Mouse (Mus musculus) intestine, postnatal 0 days (tissue): ENCODE measurements around the gene Gm13305. TPM values are rescaled to one million over a fixed set of nuclear protein-coding genes. Genes with fewer than 3 reads are reported as not detected.
"Not testable (repeated sequence)": the region's sequence is repeated elsewhere in the genome, so short reads cannot be mapped to it uniquely, and the experiment has no call there.

Experiments used
- ATAC-seq: fragments of 200-750 bp; cut with Nextera tagmentation; 2 replicates; pipeline ENCODE4 v1.8.0; 2017; ENCODE audit warnings: mild to moderate bottlenecking, moderate TSS enrichment, moderate library complexity
- H3K27ac ChIP-seq: fragments of 300-500 bp; sonication (generic); 2 replicates; pipeline ENCODE4 v1.5.1; 2014; ENCODE audit warnings: mild to moderate bottlenecking, low read depth, low read length, moderate library complexity
- H3K27me3 ChIP-seq: fragments of 300-500 bp; sonication (generic); replicated peaks from 2 replicates; pipeline ENCODE4 v1.6.1; 2014; ENCODE audit warnings: low read length, mixed read lengths; ENCODE audit not compliant: control insufficient read depth, insufficient read depth
- H3K36me3 ChIP-seq: fragments of 300-500 bp; sonication (generic); 2 replicates; pipeline ENCODE4 v1.6.1; 2014; ENCODE audit warnings: mild to moderate bottlenecking, moderate library complexity; ENCODE audit not compliant: control insufficient read depth, insufficient read depth
- H3K4me1 ChIP-seq: fragments of 300-500 bp; sonication (generic); replicated peaks from 2 replicates; pipeline ENCODE4 v1.6.1; 2014; ENCODE audit warnings: antibody characterized with exemption, low read length, mixed read lengths; ENCODE audit not compliant: control insufficient read depth, insufficient read depth
- H3K4me2 ChIP-seq: fragments of 300-500 bp; sonication (generic); replicated peaks from 2 replicates; pipeline ENCODE4 v1.6.1; 2014; ENCODE audit warnings: low read depth, mild to moderate bottlenecking, moderate library complexity
- H3K4me3 ChIP-seq: fragments of 300-500 bp; sonication (generic); 2 replicates; pipeline ENCODE4 v1.5.1; 2014; ENCODE audit warnings: low read depth, low read length
- H3K9ac ChIP-seq: fragments of 300-500 bp; sonication (generic); 2 replicates; pipeline ENCODE4 v1.6.1; 2014; ENCODE audit warnings: mild to moderate bottlenecking, low read depth, low read length
- H3K9me3 ChIP-seq: fragments of 300-500 bp; sonication (generic); 2 replicates; pipeline ENCODE4 v1.6.1; 2016; ENCODE audit warnings: mixed run types; ENCODE audit not compliant: control insufficient read depth
- WGBS: fragments of 180-500 bp; shearing (Covaris S2); extraction: QIAGEN DNeasy Blood & Tissue Kit; methylation state at CpG from one replicate; pipeline ENCODE4 v1.1.7; 2014; 5-methylcytosine and 5-hydroxymethylcytosine counted together
- polyA plus RNA-seq: library from polyadenylated mRNA; unstranded; fragments of >200 nt; fragmentation: Nextera tagmentation; extraction: Ambion mirVana; gene quantifications from 2 replicates; pipeline ENCODE4 v1.2.1, GENCODE M21; 2015

The Gm13305 gene
- polyA plus RNA-seq = not detected in 2 replicates

GRCm38 (mm10) chr4:42168503-42168902 is at the start of gene Gm13305:
Gm13305 (minus strand) TSS chr4:42168603.
- ATAC-seq, H3K36me3 ChIP-seq, H3K27me3 ChIP-seq, H3K4me1 ChIP-seq, H3K4me3 ChIP-seq, H3K4me2 ChIP-seq, H3K9me3 ChIP-seq, H3K9ac ChIP-seq, H3K27ac ChIP-seq: not testable (repeated sequence)
- WGBS = no CpG with 5 or more reads among the region's 7 CpGs

- not testable (repeated sequence) for H3K4me1 ChIP-seq, H3K4me2 ChIP-seq, H3K9me3 ChIP-seq, H3K27me3 ChIP-seq, H3K36me3 ChIP-seq, H3K27ac ChIP-seq, ATAC-seq, H3K4me3 ChIP-seq, H3K9ac ChIP-seq
- no CpG with 5 or more reads among the region's 25 CpGs for WGBS
Measured at GRCm38 (mm10) chr4:42184980-42185372, 16.6 kb upstream of the Gm13305 start.

- H3K27ac ChIP-seq, H3K9ac ChIP-seq, H3K4me3 ChIP-seq, H3K4me1 ChIP-seq, H3K4me2 ChIP-seq, ATAC-seq, H3K36me3 ChIP-seq, H3K27me3 ChIP-seq, H3K9me3 ChIP-seq: not testable (repeated sequence)
- WGBS = no CpG with 5 or more reads among the region's 58 CpGs
Measured at GRCm38 (mm10) chr4:42184324-42184979, 16.0 kb upstream of the Gm13305 start.

GRCm38 (mm10) chr4:42183234-42184197 is 15.1 kb upstream of the Gm13305 start:
- not testable (repeated sequence) for H3K9ac ChIP-seq, H3K4me3 ChIP-seq, H3K4me2 ChIP-seq, H3K4me1 ChIP-seq, H3K27ac ChIP-seq, H3K36me3 ChIP-seq, ATAC-seq, H3K9me3 ChIP-seq, H3K27me3 ChIP-seq
- no CpG with 5 or more reads among the region's 31 CpGs for WGBS

- not testable (repeated sequence) for H3K36me3 ChIP-seq, H3K9me3 ChIP-seq, H3K4me2 ChIP-seq, H3K27ac ChIP-seq, ATAC-seq, H3K4me1 ChIP-seq, H3K9ac ChIP-seq, H3K4me3 ChIP-seq, H3K27me3 ChIP-seq
- WGBS = no CpG with 5 or more reads among the region's 4 CpGs
Measured at GRCm38 (mm10) chr4:42178243-42178642, 9.8 kb upstream of the Gm13305 start.

- not testable (repeated sequence) for H3K4me1 ChIP-seq, H3K27me3 ChIP-seq, H3K27ac ChIP-seq, H3K36me3 ChIP-seq, H3K4me3 ChIP-seq, H3K4me2 ChIP-seq, H3K9me3 ChIP-seq, H3K9ac ChIP-seq, ATAC-seq
- WGBS = no CpG with 5 or more reads among the region's 9 CpGs
Measured at GRCm38 (mm10) chr4:42153136-42153535, 15.3 kb downstream of the Gm13305 start, which contains the start of gene Gm13306. Gm13306 (plus strand) TSS chr4:42153436.

- not testable (repeated sequence) for H3K4me1 ChIP-seq, H3K27me3 ChIP-seq, ATAC-seq, H3K27ac ChIP-seq, H3K9me3 ChIP-seq, H3K9ac ChIP-seq, H3K4me2 ChIP-seq, H3K36me3 ChIP-seq, H3K4me3 ChIP-seq
- WGBS = no CpG with 5 or more reads among the region's 5 CpGs
Measured at GRCm38 (mm10) chr4:42114517-42114916, 53.9 kb downstream of the Gm13305 start, which contains the start of gene Gm13304. Gm13304 (plus strand) TSS chr4:42114817.
